Mouse (Mus musculus) stomach, postnatal 0 days (tissue): ENCODE data around the gene Six2.

Experiments used
- CTCF ChIP-seq: IDR thresholded peaks from 2 replicates; pipeline ENCODE4 v1.5.1; 2016; ENCODE audit warnings: antibody characterized with exemption, low read depth, mild to moderate bottlenecking, moderate library complexity
- EP300 ChIP-seq: optimal IDR thresholded peaks from 2 replicates; pipeline ENCODE3; 2016; ENCODE audit warnings: antibody characterized with exemption

- TF ChIP-seq CTCF (no peak), EP300 (no peak)
These were observed 3.0 kb downstream of the Six2 start for GRCm38 (mm10) chr17:85684841-85685688.
